Mouse (Mus musculus): Measurements from ENCODE around the gene Gucd1. TPM values are rescaled to one million over a fixed set of nuclear protein-coding genes. Genes with fewer than 3 reads are reported as not detected.
A peak's percentile ranks its signal among the peaks of the same experiment; 100 is the strongest.
"Not testable (repeated sequence)": the region's sequence is repeated elsewhere in the genome, so short reads cannot be mapped to it uniquely, and the experiment has no call there.

Gene Gucd1
- total RNA-seq, 2 experiments from 2014 or later: 21.6 to 22.0 TPM

DNA sequence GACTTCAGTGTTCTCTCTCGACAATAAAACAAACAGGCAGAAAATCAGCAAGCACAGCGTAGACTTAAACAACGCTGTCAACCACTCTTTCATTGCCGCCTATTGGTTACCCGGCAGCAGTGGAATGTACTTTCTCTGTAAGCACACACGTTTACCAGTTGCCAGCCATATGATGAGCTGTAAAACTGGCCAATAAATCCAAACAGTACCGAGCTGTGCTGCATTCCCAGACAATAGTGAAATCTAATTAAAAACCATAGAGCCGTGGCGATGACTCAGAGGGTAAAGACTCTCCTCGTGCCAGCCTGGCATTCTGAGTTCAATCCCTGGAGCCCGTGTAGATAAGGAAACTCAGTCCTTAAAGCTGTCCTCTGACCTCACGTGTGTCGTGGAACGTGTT lies 30.7 kb upstream of the Gucd1 start:
- intact Hi-C loops (cut with DNase I): no loop called here
- no peak for DNase-seq (ENCODE audit: extremely low spot score in 1 of 2, low spot score in 2 of 2)

DNA sequence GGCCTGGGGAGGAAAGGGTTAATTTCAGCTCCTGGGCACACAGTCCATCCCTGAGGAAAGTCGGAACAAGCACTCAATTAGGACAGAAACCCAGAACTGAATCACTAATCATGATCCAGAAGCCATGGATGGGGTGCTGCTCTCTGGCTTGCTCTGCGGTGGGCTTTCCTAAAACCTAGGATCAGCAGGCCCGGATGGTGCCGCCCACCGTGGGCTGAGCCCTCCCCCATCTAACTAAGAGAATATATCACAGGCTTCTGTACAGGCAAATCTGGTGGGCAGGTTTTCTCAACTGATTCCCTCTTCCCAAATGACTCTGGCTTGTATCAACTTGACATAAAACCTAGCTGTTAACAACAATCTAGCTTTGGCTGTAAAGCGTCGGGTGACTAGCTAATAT lies 30.1 kb upstream of the Gucd1 start:
- intact Hi-C loops (cut with DNase I): no loop called here
- no peak for DNase-seq (ENCODE audit: extremely low spot score in 1 of 2, low spot score in 2 of 2)

GRCm38 (mm10) chr10:75536123-75536522 lies 18.4 kb upstream of the Gucd1 start:
- DNase-seq (ENCODE audit: extremely low spot score in 1 of 2, low spot score in 2 of 2): no peak
- intact Hi-C loops (cut with DNase I): no loop called here

DNA sequence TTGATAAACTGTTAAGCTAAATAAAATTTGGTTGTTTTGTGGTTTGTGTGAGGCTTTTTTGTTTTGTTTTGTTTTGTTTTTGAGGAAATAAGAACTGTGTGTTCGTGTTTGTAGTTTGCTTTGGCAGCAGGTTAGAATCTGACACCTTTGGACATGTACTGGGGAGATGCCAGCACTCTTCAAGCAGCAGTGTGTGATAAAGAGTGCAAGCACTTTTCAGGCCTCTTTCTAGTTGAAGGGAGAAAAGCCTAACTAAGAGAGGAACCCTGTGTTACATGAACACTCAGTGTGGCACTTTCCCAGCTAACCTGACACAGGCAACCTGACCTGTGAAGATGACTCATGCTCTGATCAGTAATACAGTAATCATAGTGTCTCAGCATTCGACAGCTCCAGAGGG lies 17.7 kb upstream of the Gucd1 start:
- intact Hi-C loops (cut with DNase I): no loop called here
- no peak for DNase-seq (ENCODE audit: extremely low spot score in 1 of 2, low spot score in 2 of 2)

GRCm38 (mm10) chr10:75534934-75535333 lies 17.2 kb upstream of the Gucd1 start:
- intact Hi-C loops (cut with DNase I): no loop called here
- no peak for DNase-seq (ENCODE audit: extremely low spot score in 1 of 2, low spot score in 2 of 2)

DNA sequence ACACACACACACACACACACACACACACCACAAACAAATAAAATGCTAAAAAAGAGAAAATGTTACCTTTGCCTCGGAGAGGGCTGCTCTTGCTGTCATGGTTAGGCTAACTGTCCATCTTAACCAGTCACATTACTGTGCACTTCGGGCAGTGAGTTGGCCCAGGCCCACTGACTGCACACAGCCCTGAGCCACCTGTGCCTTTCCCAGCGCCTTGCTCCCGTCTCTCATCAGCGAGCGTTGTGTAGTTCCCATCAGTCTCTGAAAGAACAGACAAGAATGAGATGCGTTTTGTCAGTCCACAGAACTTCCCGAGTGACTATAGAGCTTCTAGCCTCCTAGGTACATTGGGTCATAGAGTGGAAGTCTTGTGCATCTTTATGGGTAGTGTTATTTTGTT lies 16.4 kb upstream of the Gucd1 start:
- no peak for DNase-seq (ENCODE audit: extremely low spot score in 1 of 2, low spot score in 2 of 2)
- intact Hi-C loops (cut with DNase I): no loop called here

- no peak for DNase-seq (ENCODE audit: extremely low spot score in 1 of 2, low spot score in 2 of 2)
- intact Hi-C loops (cut with DNase I): no loop called here
These were observed 13.8 kb upstream of the Gucd1 start for GRCm38 (mm10) chr10:75531532-75532090.

DNA sequence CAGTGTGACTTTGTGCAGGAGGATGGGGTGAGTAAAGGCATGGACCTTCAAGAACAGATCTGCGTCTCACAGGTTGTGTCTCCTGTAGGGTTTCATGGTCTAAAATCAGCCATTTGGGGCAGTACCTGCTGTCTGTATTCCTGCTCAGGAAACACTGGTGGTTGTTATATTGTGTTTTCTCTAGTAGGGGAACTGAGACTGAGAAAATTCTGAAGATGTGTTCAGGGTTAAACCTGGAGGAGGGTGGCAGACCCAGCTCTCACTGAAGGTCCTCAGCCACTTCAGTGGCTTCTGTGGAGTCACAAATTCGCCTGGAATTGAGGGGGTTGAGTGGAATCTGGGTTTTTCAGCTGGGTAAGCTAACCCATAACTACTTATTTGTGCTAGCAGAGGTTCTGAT lies 12.6 kb upstream of the Gucd1 start:
- DNase-seq (ENCODE audit: extremely low spot score in 1 of 2, low spot score in 2 of 2): no peak
- intact Hi-C loops (cut with DNase I): no loop called here

DNA sequence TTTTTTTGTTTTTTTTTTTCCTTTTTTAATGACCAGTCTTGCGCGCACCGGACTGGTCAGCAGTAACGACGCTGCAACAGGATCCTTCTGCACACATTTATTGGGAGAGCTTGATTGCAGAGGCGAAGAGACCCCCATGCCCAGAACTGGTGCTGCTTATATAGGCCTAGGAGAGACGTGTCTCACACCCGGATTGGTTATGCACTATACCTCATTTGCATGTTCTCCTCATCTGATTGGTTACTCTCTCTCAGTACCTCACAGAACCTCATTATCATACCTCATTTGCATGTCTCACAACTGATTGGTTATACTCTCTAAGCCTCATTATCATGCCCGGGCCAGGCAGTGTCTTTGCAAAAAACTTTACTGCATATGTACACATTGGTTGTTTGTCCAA lies 7.7 kb upstream of the Gucd1 start:
- DNase-seq (ENCODE audit: extremely low spot score in 1 of 2, low spot score in 2 of 2); intact Hi-C loops (cut with DNase I): not testable (repeated sequence)

DNA sequence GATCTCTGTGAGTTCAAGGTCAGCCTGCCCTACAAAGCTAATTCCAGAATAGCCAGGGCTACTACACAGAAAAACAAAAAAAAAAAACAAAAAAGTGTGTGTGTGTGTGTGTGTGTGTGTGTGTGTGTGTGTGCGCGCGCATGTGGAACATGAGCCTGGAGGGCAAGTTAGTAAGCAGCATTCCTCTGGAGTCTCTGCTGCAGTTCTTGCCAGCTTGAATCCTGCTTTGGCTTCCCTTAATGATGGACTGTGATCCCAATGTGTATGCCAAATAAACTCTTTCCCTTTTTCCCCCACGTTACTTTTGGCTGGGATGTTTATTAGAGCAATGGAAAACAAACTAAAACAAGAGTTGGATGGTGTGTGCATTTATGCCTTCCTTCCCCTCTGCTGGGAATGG lies 3.9 kb upstream of the Gucd1 start:
- intact Hi-C loops (cut with DNase I): no loop called here
- DNase-seq (ENCODE audit: extremely low spot score in 1 of 2, low spot score in 2 of 2): no peak

GRCm38 (mm10) chr10:75520581-75520980 lies 2.8 kb upstream of the Gucd1 start:
- DNase-seq (ENCODE audit: extremely low spot score in 1 of 2, low spot score in 2 of 2): no peak
- intact Hi-C loops (cut with DNase I): no loop called here

GRCm38 (mm10) chr10:75517073-75517757 lies 557 bp downstream of the Gucd1 start, which contains the start of gene Snrpd3:
Gene Snrpd3, plus strand, starts transcription at chr10:75517551.
- intact Hi-C loops (cut with DNase I): no loop called here
- peak; percentile 91 to 96 for DNase-seq (ENCODE audit: extremely low spot score in 1 of 2, low spot score in 2 of 2)

DNA sequence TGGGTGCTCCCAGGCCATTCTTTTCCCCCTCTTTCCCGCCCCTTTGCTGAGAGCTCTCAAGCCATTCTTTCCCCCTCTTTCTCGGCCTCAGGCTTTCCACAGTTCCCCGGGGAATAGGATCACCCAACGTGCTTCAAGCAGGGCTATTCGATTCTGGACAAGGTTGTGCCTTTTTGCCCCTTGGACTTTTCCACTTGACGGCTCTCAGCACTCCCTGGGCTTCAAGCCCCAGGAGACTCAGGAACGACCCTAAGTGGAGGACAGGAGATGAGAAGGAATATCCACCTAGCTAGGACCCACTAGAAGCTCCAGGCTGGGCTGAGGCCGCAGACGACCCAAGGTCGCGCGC lies 1.1 kb downstream of the Gucd1 start:
- intact Hi-C loops (cut with DNase I): no loop called here
- no peak for DNase-seq (ENCODE audit: extremely low spot score in 1 of 2, low spot score in 2 of 2)

- intact Hi-C loops (cut with DNase I): no loop called here
- no peak for DNase-seq (ENCODE audit: extremely low spot score in 1 of 2, low spot score in 2 of 2)
These were observed 1.6 kb downstream of the Gucd1 start for GRCm38 (mm10) chr10:75516038-75516723.

DNA sequence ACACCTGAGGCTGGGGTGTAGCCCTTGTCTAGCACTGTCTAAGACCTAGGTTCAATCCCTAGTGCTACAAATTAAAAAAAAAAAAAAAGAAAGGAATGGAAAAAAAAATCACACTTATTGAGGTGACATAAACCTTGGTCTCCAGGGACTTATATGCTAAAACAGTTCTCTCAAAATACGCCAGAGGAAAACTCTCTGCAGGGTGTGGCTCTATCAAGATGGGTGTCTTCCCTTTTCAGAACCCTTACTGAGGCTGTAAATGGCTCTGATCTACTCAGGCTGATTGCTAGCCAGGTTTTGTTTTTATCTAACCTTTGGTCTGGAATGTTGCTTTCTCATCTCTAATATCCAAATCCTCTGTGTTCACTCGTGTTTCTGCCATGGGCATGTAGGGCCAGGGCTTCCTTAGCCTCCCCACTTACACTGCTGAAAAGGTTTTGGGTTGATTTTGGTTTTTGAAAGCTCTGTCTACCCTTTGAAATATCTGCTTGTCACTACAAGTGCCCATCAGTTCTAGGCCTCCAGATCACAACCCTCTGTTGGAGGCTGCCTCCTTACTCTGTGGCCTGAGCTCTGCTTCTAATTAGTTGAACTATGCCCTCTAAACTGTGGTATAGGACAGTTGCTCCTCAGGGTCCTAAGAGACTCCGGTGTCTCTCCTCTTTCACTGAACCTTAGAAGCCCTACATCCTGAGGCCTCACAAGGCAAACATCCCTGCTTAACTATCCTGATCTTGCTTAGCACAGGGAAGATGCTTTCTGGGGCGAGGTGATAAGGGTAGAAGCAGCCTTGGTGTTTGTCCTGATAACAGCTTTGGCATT lies 2.3 kb downstream of the Gucd1 start:
- DNase-seq (ENCODE audit: extremely low spot score in 1 of 2, low spot score in 2 of 2): no peak
- intact Hi-C loops (cut with DNase I): no loop called here

- DNase-seq (ENCODE audit: extremely low spot score in 1 of 2, low spot score in 2 of 2): no peak
- intact Hi-C loops (cut with DNase I): no loop called here
These were observed 3.4 kb downstream of the Gucd1 start for GRCm38 (mm10) chr10:75514361-75514760.

- intact Hi-C loops (cut with DNase I): no loop called here
- DNase-seq (ENCODE audit: extremely low spot score in 1 of 2, low spot score in 2 of 2): no peak
These were observed 4.3 kb downstream of the Gucd1 start for GRCm38 (mm10) chr10:75513306-75514067.

DNA sequence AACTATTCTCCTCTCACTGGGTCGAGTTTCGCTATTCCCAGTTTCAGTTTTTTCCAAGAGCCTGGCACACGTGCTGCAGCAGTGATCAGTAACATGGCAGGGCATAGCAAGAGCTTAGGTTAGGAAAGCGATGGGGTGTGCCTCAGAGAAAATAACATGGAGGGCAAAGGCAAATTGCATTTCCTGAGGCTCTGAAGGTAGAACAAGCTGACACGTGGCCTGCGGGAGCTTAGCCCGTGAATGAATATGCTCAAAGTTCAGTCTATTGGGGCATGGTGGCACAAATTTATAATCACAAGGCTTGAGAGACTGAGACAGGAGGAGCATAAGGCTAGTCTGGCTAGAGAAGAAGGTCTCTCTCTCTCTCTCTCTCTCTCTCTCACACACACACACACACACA lies 5.0 kb downstream of the Gucd1 start:
- intact Hi-C loops (cut with DNase I): no loop called here

GRCm38 (mm10) chr10:75511897-75512296 lies 5.9 kb downstream of the Gucd1 start:
- intact Hi-C loops (cut with DNase I): no loop called here
- no peak for DNase-seq (ENCODE audit: extremely low spot score in 1 of 2, low spot score in 2 of 2)

More for the DNA sequence above, 5.0 kb downstream of the Gucd1 start:
- no peak for DNase-seq (ENCODE audit: extremely low spot score in 1 of 2, low spot score in 2 of 2)

Data from left cerebral cortex, postnatal 10 days (tissue).